Mouse (Mus musculus) Patski (cell line): ENCODE measurements around the gene Sez6l2. TPM values are rescaled to one million over a fixed set of nuclear protein-coding genes. Genes with fewer than 3 reads are reported as not detected.

ENCODE experiments used
- ATAC-seq: fragments of 100-300 bp; one replicate; pipeline ENCODE4 v1.8.0; 2021
- CTCF ChIA-PET: fragments of 350-600 bp; sonication (Branson Sonifier 250); formaldehyde crosslinking; loops from one replicate; lab custom pipeline; 2022; ENCODE audit warnings: inconsistent platforms; lab: Charles Lee
- POLR2A ChIA-PET: fragments of 350-600 bp; sonication (Branson Sonifier 250); formaldehyde crosslinking; loops from one replicate; lab custom pipeline; 2022; ENCODE audit warnings: antibody characterized with exemption, inconsistent platforms; lab: Charles Lee
- DNase-seq: peaks from one replicate; pipeline ENCODE4 v3.0.0-alpha.2; 2011; ENCODE audit warnings: low read depth, low spot score
- H3K27me3 ChIP-seq: fragments of 371-371 bp; one replicate; pipeline ENCODE4 v1.5.1; 2021
- CTCF ChIP-seq: fragments of 100-300 bp; IDR thresholded peaks from one replicate; pipeline ENCODE4 v1.5.1; 2021
- in situ Hi-C: fragments of 300-500 bp; cut with MboI; formaldehyde crosslinking; loops from 3 replicates; pipeline ENCODE4 v1.11.1; 2018; ENCODE audit warnings: low pct_unique_long_range_greater_than_20kb, mixed read lengths
- polyA plus RNA-seq: library from polyadenylated mRNA; unstranded; gene quantifications from one replicate; pipeline ENCODE4 v1.2.3, GENCODE M21; 2021

Gene Sez6l2
- polyA plus RNA-seq, 1 experiment from 2014 or later: 0.08 TPM

GRCm38 (mm10) chr7:127020031-127020430 is 69.7 kb downstream of the Sez6l2 start:
- CTCF ChIA-PET: no interaction called here

More at GRCm38 (mm10) chr7:127020031-127020430, 69.7 kb downstream of the Sez6l2 start:
- POLR2A ChIA-PET: no interaction called here
- H3K27me3 ChIP-seq: no peaks in the 10 kb centered on the region
- DNase-seq (no peak), ATAC-seq (no peak)
- no peak for TF ChIP-seq CTCF
- in situ Hi-C loops: no loop called here

Other genes starting within 250 kb of the Sez6l2 start
- 1.3 TPM for gene Coro1a, start 242.8 kb upstream of the Sez6l2 start, polyA plus RNA-seq
- gene Mapk3, start 191.0 kb upstream of the Sez6l2 start, polyA plus RNA-seq: 122 TPM
- gene Gdpd3, start 184.2 kb upstream of the Sez6l2 start, polyA plus RNA-seq: 3.0 TPM
- 109 TPM for gene Ypel3, start 173.6 kb upstream of the Sez6l2 start, polyA plus RNA-seq
- gene Tbx6, start 169.1 kb upstream of the Sez6l2 start, polyA plus RNA-seq: 0.49 TPM
- gene Ppp4c, start 158.1 kb upstream of the Sez6l2 start, polyA plus RNA-seq: 94.3 TPM
- 1.3 TPM for gene Fam57b, start 152.9 kb upstream of the Sez6l2 start, polyA plus RNA-seq
- not detected for gene 4930451I11Rik, start 118.9 kb upstream of the Sez6l2 start, polyA plus RNA-seq
- not detected for gene Doc2a, start 103.1 kb upstream of the Sez6l2 start, polyA plus RNA-seq
- gene Hirip3, start 88.6 kb upstream of the Sez6l2 start, polyA plus RNA-seq: 58.5 TPM
- gene Ino80e, start 88.2 kb upstream of the Sez6l2 start, polyA plus RNA-seq: 67.7 TPM
- 66.0 TPM for gene Taok2, start 65.9 kb upstream of the Sez6l2 start, polyA plus RNA-seq
- gene Tmem219, start 27.6 kb upstream of the Sez6l2 start, polyA plus RNA-seq: 48.0 TPM
- 14.0 TPM for gene Kctd13, start 21.7 kb upstream of the Sez6l2 start, polyA plus RNA-seq
- gene Asphd1, start 981 bp upstream of the Sez6l2 start, polyA plus RNA-seq: not detected
- gene Cdipt, start 25.4 kb downstream of the Sez6l2 start, polyA plus RNA-seq: 143 TPM
- 1.3 TPM for gene Cdiptos, start 25.5 kb downstream of the Sez6l2 start, polyA plus RNA-seq
- 104 TPM for gene Mvp, start 64.1 kb downstream of the Sez6l2 start, polyA plus RNA-seq
- gene Pagr1b, start 65.9 kb downstream of the Sez6l2 start, polyA plus RNA-seq: 0.33 TPM
- 17.5 TPM for gene Pagr1a, start 66.8 kb downstream of the Sez6l2 start, polyA plus RNA-seq
- 39.5 TPM for gene Gm42742, start 70.5 kb downstream of the Sez6l2 start, polyA plus RNA-seq
- 0.36 TPM for gene Prrt2, start 70.6 kb downstream of the Sez6l2 start, polyA plus RNA-seq
- gene Maz, start 76.5 kb downstream of the Sez6l2 start, polyA plus RNA-seq: 139 TPM
- gene Kif22, start 91.9 kb downstream of the Sez6l2 start, polyA plus RNA-seq: 47.3 TPM
- not detected for gene Zg16, start 136.8 kb downstream of the Sez6l2 start, polyA plus RNA-seq
- 0.71 TPM for gene AI467606, start 140.8 kb downstream of the Sez6l2 start, polyA plus RNA-seq
- gene Qprt, start 171.7 kb downstream of the Sez6l2 start, polyA plus RNA-seq: not detected
- gene Spn, start 187.3 kb downstream of the Sez6l2 start, polyA plus RNA-seq: 0.21 TPM
- gene Cd2bp2, start 245.5 kb downstream of the Sez6l2 start, polyA plus RNA-seq: 66.6 TPM